Mouse (Mus musculus) stomach, embryonic 15.5 days (tissue): Measurements from ENCODE around the gene Epyc. TPM values are rescaled to one million over a fixed set of nuclear protein-coding genes. Genes with fewer than 3 reads are reported as not detected.
A peak's percentile ranks its signal among the peaks of the same experiment; 100 is the strongest.

Experiments
- ATAC-seq: fragments of 200-750 bp; cut with Nextera tagmentation; 2 replicates; pipeline ENCODE4 v1.8.0; 2017; ENCODE audit warnings: low read depth, moderate number of reproducible peaks, moderate TSS enrichment; ENCODE audit not compliant: insufficient read depth, low FRiP score
- H3K27ac ChIP-seq: fragments of 300-500 bp; sonication (generic); 2 replicates; pipeline ENCODE4 v1.5.1; 2015; ENCODE audit warnings: mild to moderate bottlenecking, inconsistent platforms
- H3K27me3 ChIP-seq: fragments of 300-500 bp; sonication (generic); replicated peaks from 2 replicates; pipeline ENCODE4 v1.6.1; 2015; ENCODE audit warnings: inconsistent platforms
- H3K36me3 ChIP-seq: fragments of 300-500 bp; sonication (generic); 2 replicates; pipeline ENCODE4 v1.6.1; 2015; ENCODE audit warnings: inconsistent platforms
- H3K4me1 ChIP-seq: fragments of 300-500 bp; sonication (generic); 2 replicates; pipeline ENCODE4 v1.6.1; 2015; ENCODE audit warnings: inconsistent platforms
- H3K4me2 ChIP-seq: fragments of 300-500 bp; sonication (generic); 2 replicates; pipeline ENCODE4 v1.6.1; 2015; ENCODE audit warnings: mild to moderate bottlenecking, inconsistent platforms
- H3K4me3 ChIP-seq: fragments of 300-500 bp; sonication (generic); replicated peaks from 2 replicates; pipeline ENCODE4 v1.5.1; 2015; ENCODE audit warnings: inconsistent platforms
- H3K9ac ChIP-seq: fragments of 300-500 bp; sonication (generic); 2 replicates; pipeline ENCODE4 v1.6.1; 2015; ENCODE audit warnings: inconsistent platforms
- H3K9me3 ChIP-seq: fragments of 300-500 bp; sonication (generic); 2 replicates; pipeline ENCODE4 v1.6.1; 2016; ENCODE audit warnings: inconsistent platforms
- WGBS: fragments of 180-500 bp; shearing (Covaris S2); methylation state at CpG from one replicate; pipeline ENCODE4 v1.1.7; 2015; 5-methylcytosine and 5-hydroxymethylcytosine counted together
- polyA plus RNA-seq: library from polyadenylated mRNA; unstranded; fragments of >200 nt; fragmentation: Nextera tagmentation; extraction: Ambion mirVana; gene quantifications from 2 replicates; pipeline ENCODE4 v1.2.1, GENCODE M21; 2015

The Epyc gene
- polyA plus RNA-seq, 1 experiment from 2014 or later, result 1.1 TPM

DNA sequence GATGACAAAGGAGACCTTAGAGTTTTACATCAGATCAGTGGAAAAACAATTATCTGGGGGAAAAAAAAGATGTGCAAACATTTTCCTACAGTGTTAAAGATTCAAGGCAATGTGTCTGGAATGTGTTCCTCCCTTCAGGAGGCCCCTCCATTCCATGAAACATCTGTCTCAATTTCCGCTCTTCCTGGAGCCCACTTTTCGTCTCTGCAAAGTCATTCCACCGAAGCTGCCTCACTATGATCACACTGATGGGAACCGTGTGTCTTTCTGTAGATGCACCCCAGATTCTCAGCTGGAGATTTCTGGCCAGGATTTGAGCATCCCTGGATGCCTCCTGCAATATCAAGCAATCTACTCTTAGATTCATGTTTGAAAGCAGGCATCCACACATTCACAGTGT is 24.8 kb downstream of the Epyc start:
- ATAC-seq, result no peak
- H3K27ac ChIP-seq, result peak overlapping the region; percentile 60; the same call in 1 of the 2 replicates
- no peak overlapping the region for H3K4me3 ChIP-seq
- H3K9ac ChIP-seq, result no peak overlapping the region
- H3K4me2 ChIP-seq, result no peak overlapping the region
- no peaks in the 10 kb centered on the region for H3K27me3 ChIP-seq
- no peaks in the 10 kb centered on the region for H3K36me3 ChIP-seq
- H3K9me3 ChIP-seq, result no peaks in the 10 kb centered on the region
- WGBS, result 20% methylated on average over 4 of the region's 4 CpGs
- H3K4me1 ChIP-seq, result 0 out of 2 replicates have a peak, but pooled peaks cover 2% of the 10 kb centered on the region

DNA sequence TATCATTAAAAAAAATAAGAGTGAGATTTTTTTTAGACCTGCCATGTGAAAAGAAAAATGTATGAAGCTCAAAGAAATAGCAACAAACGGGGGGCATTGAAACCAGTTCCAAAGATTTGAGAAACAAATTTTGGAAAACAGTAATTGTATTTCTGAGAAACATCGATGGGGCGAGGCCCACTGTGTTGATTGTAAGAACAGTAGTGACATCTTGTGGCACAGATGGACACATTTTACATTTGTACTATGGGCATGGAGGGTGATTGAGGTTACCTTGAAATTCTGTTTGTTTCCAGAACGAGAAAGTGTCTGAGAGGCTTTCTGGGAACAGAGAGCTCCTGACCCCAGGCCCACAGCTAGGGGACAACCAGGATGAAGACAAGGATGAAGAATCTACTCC is 26.3 kb downstream of the Epyc start:
- no peaks in the 10 kb centered on the region for H3K9me3 ChIP-seq
- no peak overlapping the region for H3K27ac ChIP-seq
- 35% methylated on average over 4 of the region's 4 CpGs for WGBS
- H3K9ac ChIP-seq, result no peak overlapping the region
- no peak for ATAC-seq
- H3K4me2 ChIP-seq, result no peak overlapping the region
- no peaks in the 10 kb centered on the region for H3K27me3 ChIP-seq
- no peak overlapping the region for H3K4me3 ChIP-seq
- H3K36me3 ChIP-seq, result no peaks in the 10 kb centered on the region
- 0 out of 2 replicates have a peak, but pooled peaks cover 2% of the 10 kb centered on the region for H3K4me1 ChIP-seq

- H3K27ac ChIP-seq, result no peak overlapping the region
- 0 out of 2 replicates have a peak, but pooled peaks cover 2% of the 10 kb centered on the region for H3K4me1 ChIP-seq
- ATAC-seq, result no peak
- WGBS, result 72% methylated on average over 2 of the region's 2 CpGs
- no peak overlapping the region for H3K9ac ChIP-seq
- H3K27me3 ChIP-seq, result no peaks in the 10 kb centered on the region
- no peaks in the 10 kb centered on the region for H3K9me3 ChIP-seq
- H3K4me2 ChIP-seq, result no peak overlapping the region
- H3K36me3 ChIP-seq, result no peaks in the 10 kb centered on the region
- H3K4me3 ChIP-seq, result no peak overlapping the region
Observed at GRCm38 (mm10) chr10:97673239-97673638, 29.4 kb downstream of the Epyc start.

GRCm38 (mm10) chr10:97682981-97683380 is 39.1 kb downstream of the Epyc start:
- Histone ChIP-seq H3K9ac (no peak overlapping the region), H3K9me3 (no peaks in the 10 kb centered on the region), H3K4me1 (no peaks in the 10 kb centered on the region), H3K27ac (no peak overlapping the region), H3K36me3 (no peaks in the 10 kb centered on the region), H3K4me2 (no peak overlapping the region), H3K4me3 (no peak overlapping the region), H3K27me3 (no peaks in the 10 kb centered on the region)
- no peak for ATAC-seq

GRCm38 (mm10) chr10:97687198-97687597 is 43.3 kb downstream of the Epyc start:
- Histone ChIP-seq H3K9me3 (no peaks in the 10 kb centered on the region), H3K27me3 (no peaks in the 10 kb centered on the region), H3K4me1 (no peaks in the 10 kb centered on the region), H3K27ac (no peak overlapping the region), H3K4me3 (no peak overlapping the region), H3K9ac (no peak overlapping the region), H3K4me2 (no peak overlapping the region), H3K36me3 (no peaks in the 10 kb centered on the region)
- 76% methylated on average over 1 of the region's 1 CpGs for WGBS
- no peak for ATAC-seq

DNA sequence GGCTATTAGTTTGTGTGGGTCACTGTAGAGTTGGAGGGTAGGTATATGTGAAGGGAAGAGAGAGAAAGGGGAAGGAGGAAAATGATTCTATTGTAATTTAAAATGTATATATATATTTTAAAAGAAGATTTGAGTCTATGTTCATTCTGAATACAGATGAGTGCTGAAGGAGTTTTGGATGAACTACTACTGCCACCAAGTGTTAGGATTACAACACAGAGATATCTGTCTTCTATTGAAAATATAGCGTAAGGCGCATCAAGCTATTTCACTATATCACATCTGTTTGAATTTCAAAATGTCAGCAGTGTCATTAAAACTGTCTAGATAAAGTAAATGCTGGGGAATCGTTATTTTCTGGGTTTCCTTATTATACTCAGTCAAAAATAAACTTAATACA is 45.6 kb downstream of the Epyc start:
- Histone ChIP-seq H3K27ac (no peak overlapping the region), H3K9me3 (no peaks in the 10 kb centered on the region), H3K27me3 (no peaks in the 10 kb centered on the region), H3K4me1 (no peaks in the 10 kb centered on the region), H3K36me3 (no peaks in the 10 kb centered on the region), H3K4me3 (no peak overlapping the region), H3K4me2 (no peak overlapping the region), H3K9ac (no peak overlapping the region)
- WGBS, result 47% methylated on average over 3 of the region's 3 CpGs
- ATAC-seq, result no peak

GRCm38 (mm10) chr10:97692913-97693312 is 49.0 kb downstream of the Epyc start, which contains the start of gene Ccer1:
Ccer1 (plus strand) TSS chr10:97693059.
- Histone ChIP-seq H3K9ac (no peak within 1 kb of the TSS), H3K36me3 (no peaks in the 10 kb centered on the region), H3K4me2 (no peak within 1 kb of the TSS), H3K27me3 (no peaks in the 10 kb centered on the region), H3K4me3 (no peak within 1 kb of the TSS), H3K9me3 (no peaks in the 10 kb centered on the region), H3K27ac (no peak within 1 kb of the TSS), H3K4me1 (no peaks in the 10 kb centered on the region)
- no peak for ATAC-seq
- WGBS, result 78% methylated on average over 20 of the region's 20 CpGs

- no peak overlapping the region for H3K27ac ChIP-seq
- no peaks in the 10 kb centered on the region for H3K9me3 ChIP-seq
- WGBS, result 93% methylated on average over 37 of the region's 37 CpGs
- no peaks in the 10 kb centered on the region for H3K27me3 ChIP-seq
- no peak overlapping the region for H3K9ac ChIP-seq
- H3K4me3 ChIP-seq, result no peak overlapping the region
- H3K36me3 ChIP-seq, result no peaks in the 10 kb centered on the region
- no peaks in the 10 kb centered on the region for H3K4me1 ChIP-seq
- no peak for ATAC-seq
- H3K4me2 ChIP-seq, result no peak overlapping the region
Observed at GRCm38 (mm10) chr10:97693398-97694135, 49.7 kb downstream of the Epyc start.

DNA sequence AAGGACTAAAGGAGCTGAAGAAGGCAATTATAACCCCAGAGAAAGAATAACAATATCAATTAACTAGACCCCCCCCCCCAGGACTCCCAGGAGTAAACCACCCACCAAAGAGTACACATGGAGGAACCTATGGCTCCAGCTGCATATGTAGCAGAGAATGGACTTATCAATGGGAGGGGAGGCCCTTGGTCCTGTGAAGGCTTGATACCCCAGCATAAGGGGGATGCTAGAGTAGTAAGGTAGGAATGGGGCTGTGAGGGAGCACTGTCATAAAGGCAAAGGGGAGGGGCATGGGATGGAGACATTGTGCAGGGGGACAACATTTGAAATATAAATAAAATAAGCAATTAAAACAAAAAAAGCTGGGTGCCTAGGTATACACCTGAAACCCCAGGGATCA is 58.5 kb downstream of the Epyc start:
- Histone ChIP-seq H3K4me1 (no peaks in the 10 kb centered on the region), H3K4me3 (no peak overlapping the region), H3K27me3 (no peaks in the 10 kb centered on the region), H3K36me3 (no peaks in the 10 kb centered on the region), H3K27ac (no peak overlapping the region), H3K4me2 (no peak overlapping the region), H3K9ac (no peak overlapping the region), H3K9me3 (no peaks in the 10 kb centered on the region)
- no peak for ATAC-seq

- Histone ChIP-seq H3K4me2 (no peak overlapping the region), H3K4me1 (no peaks in the 10 kb centered on the region), H3K9ac (no peak overlapping the region), H3K4me3 (no peak overlapping the region), H3K27me3 (no peaks in the 10 kb centered on the region), H3K9me3 (no peaks in the 10 kb centered on the region), H3K27ac (no peak overlapping the region), H3K36me3 (no peaks in the 10 kb centered on the region)
- no peak for ATAC-seq
- 49% methylated on average over 1 of the region's 1 CpGs for WGBS
Observed at GRCm38 (mm10) chr10:97704562-97704961, 60.7 kb downstream of the Epyc start.

- H3K27me3 ChIP-seq, result no peaks in the 10 kb centered on the region
- H3K4me2 ChIP-seq, result no peak overlapping the region
- WGBS, result 4% methylated on average over 5 of the region's 5 CpGs
- H3K9ac ChIP-seq, result no peak overlapping the region
- no peak overlapping the region for H3K27ac ChIP-seq
- H3K9me3 ChIP-seq, result no peaks in the 10 kb centered on the region
- ATAC-seq, result no peak; the same call in 1 of the 2 replicates
- no peak overlapping the region for H3K4me3 ChIP-seq
- no peaks in the 10 kb centered on the region for H3K4me1 ChIP-seq
- H3K36me3 ChIP-seq, result no peaks in the 10 kb centered on the region
Observed at GRCm38 (mm10) chr10:97712687-97713086, 68.8 kb downstream of the Epyc start.

DNA sequence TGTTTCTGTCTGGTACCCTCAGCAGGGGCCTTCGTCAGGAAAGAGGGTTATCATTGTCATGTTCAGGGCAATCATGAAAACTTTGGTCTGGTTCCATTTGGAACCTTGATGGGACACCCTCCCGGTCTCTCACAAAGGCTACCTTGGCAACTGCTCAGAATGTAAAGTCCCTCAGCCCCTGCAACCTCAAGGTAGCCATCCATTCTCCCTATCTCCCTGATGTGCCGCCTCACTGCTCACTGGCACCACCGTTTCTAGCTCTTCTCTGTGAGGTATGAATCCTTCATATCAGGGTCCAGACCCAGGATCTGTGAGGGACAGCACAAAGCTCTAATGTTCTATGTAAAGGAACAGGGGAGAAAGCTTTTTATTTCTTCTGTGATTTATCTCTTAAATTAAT is 70.7 kb downstream of the Epyc start:
- H3K4me2 ChIP-seq, result no peak overlapping the region
- no peak overlapping the region for H3K4me3 ChIP-seq
- H3K4me1 ChIP-seq, result no peaks in the 10 kb centered on the region
- 76% methylated on average over 4 of the region's 4 CpGs for WGBS
- no peaks in the 10 kb centered on the region for H3K9me3 ChIP-seq
- ATAC-seq, result no peak
- no peak overlapping the region for H3K27ac ChIP-seq
- H3K27me3 ChIP-seq, result no peaks in the 10 kb centered on the region
- H3K9ac ChIP-seq, result no peak overlapping the region
- no peaks in the 10 kb centered on the region for H3K36me3 ChIP-seq
